Comparison of ENCODE assay signal across 8 mouse cellular contexts in genomic region chr10:116567491-116568405, GRCm38 (mm10). TPM values are rescaled to one million over a fixed set of nuclear protein-coding genes. Genes with fewer than 3 reads are reported as not detected.
DNase-seq lines count a peak whose midpoint lies in the region.

No protein-coding gene starts in this region.

- DNase-seq in adrenal gland, postnatal 14 days: peak; percentile 38
- DNase-seq in adrenal gland, postnatal 4 days (ENCODE audit: low spot score in 2 of 2): no peak
- peak; percentile 26 for DNase-seq in kidney, postnatal 10 days
- no peak for DNase-seq in kidney, adult 18-20 months
- DNase-seq in 416B (ENCODE audit: low read depth): peak; percentile 61
- DNase-seq in cerebellum, postnatal 14 days: peak; percentile 48 to 72
- no peak for DNase-seq in thymus, adult 18-20 months
- DNase-seq in layer of hippocampus, adult 18-20 months (ENCODE audit: low spot score in 2 of 2): no peak

RNA-seq across cellular contexts. Expression of gene Cnot2, which starts 13.6 kb away (rescaled TPM):
- 72.5 and 74.8 TPM in 2 replicates for total RNA-seq in adrenal gland, postnatal 14 days (2021)
- 10 to 100 TPM; 91.6 to 98.7 TPM for total RNA-seq in adrenal gland, postnatal 4 days (2021)
- 10 to 100 TPM; 83.7 to 85.4 TPM for total RNA-seq in layer of hippocampus, adult 18-20 months (2021)

Comparison
In these comparisons a context has a peak if more than half of its experiments do, and no peak if none do; other contexts are left out.
1. DNase-seq: peak in adrenal gland, postnatal 14 days (single experiment), kidney, postnatal 10 days (single experiment), 416B (single experiment) and cerebellum, postnatal 14 days (2 of 2); none in adrenal gland, postnatal 4 days (0 of 2), kidney, adult 18-20 months (single experiment), thymus, adult 18-20 months (0 of 2) and layer of hippocampus, adult 18-20 months (0 of 2).